ENCODE assay signal across 9 mouse cellular contexts in the genomic region with DNA sequence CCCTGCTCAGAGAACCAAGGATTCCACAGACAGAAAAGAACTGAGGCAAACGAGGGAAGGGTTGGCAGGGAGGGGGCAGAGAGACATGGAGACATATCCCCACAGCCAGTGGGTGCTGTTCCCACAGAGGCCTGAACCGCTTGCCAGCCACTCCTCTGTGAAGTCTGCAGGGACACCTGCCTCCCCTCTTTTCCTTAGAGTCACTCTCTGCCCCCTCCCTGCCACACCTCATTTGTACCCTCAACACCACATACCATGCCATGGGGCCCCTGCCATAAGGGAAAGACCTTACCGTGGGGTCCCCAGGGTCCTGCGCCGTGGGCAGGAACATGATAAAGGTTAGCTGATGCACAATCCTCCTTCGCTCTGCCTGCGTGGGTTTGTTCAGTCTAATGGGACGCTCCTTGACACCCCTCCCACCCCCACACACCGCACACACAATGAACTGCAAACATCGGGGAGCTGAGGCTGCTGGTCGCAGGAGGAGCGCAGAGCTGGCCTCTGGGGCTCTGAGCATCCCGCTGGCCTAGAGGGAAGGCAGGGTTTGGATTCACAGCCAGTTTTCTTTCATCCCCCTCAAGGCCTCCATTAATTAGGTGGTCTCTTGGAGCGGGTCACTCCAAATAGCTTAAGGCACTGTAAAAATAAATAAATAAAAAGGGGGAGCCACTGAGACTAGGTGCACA. TPM values are rescaled to one million over a fixed set of nuclear protein-coding genes. Genes with fewer than 3 reads are reported as not detected.
DNase-seq lines count a peak whose midpoint lies in the region; ATAC-seq and TF ChIP-seq lines count a peak whose summit lies in the region.
"Had no signal": no experiment of that assay in that cellular context is flagged by ENCODE, and none has a peak within 500 bp of the region (broad histone marks: within the 10 kb centered on the region; RNA-seq: fewer than 3 reads in every experiment).

No protein-coding gene starts in this region.

- peak overlapping the region; percentile 93 to 100; a peak in 3 of 4 replicates for H3K27ac ChIP-seq in heart, embryonic 14.5 days (replicated peaks in 1 of 2; ENCODE audit: control insufficient read depth in 1 of 2, insufficient read depth in 1 of 2, low read depth in 2 of 2, low read length in 2 of 2)
- peak overlapping the region; percentile 100 for H3K27ac ChIP-seq in embryonic facial prominence, embryonic 14.5 days (replicated peaks; ENCODE audit: low read depth, low read length)
- H3K27ac ChIP-seq in hindbrain, embryonic 12.5 days, result peak overlapping the region; percentile 97
- peak overlapping the region; percentile 100 for H3K27ac ChIP-seq in midbrain, embryonic 16.5 days (ENCODE audit: low read length)
- H3K27ac ChIP-seq: macrophage had no signal

- TF ChIP-seq POLR2A in lung, adult 2 months (IDR thresholded peaks at IDR 0.05; ENCODE audit: borderline replicate concordance, extremely low read depth, low read depth, low read length), result no peak

- peak overlapping the region; percentile 91 for H3K4me2 ChIP-seq in heart, embryonic 14.5 days (ENCODE audit: low read length)
- peak overlapping the region; percentile 79 for H3K4me2 ChIP-seq in embryonic facial prominence, embryonic 14.5 days (ENCODE audit: low read depth, low read length)
- peak overlapping the region; percentile 88 for H3K4me2 ChIP-seq in hindbrain, embryonic 12.5 days (replicated peaks)
- peak overlapping the region; percentile 97 for H3K4me2 ChIP-seq in midbrain, embryonic 16.5 days (ENCODE audit: low read length)

- peak overlapping the region in 1 of 2 experiments; percentile 70; a peak in 2 of 4 replicates for H3K4me3 ChIP-seq in heart, embryonic 14.5 days (ENCODE audit: control insufficient read depth in 1 of 2, insufficient read depth in 1 of 2, low read depth in 1 of 2, low read length in 2 of 2)
- peak overlapping the region; percentile 70 for H3K4me3 ChIP-seq in embryonic facial prominence, embryonic 14.5 days (ENCODE audit: low read depth, low read length)
- H3K4me3 ChIP-seq in hindbrain, embryonic 12.5 days, result peak overlapping the region; percentile 53
- peak overlapping the region; percentile 62 for H3K4me3 ChIP-seq in midbrain, embryonic 16.5 days (ENCODE audit: low read depth, low read length)
- no peak overlapping the region for H3K4me3 ChIP-seq in lung, adult 2 months (replicated peaks; ENCODE audit: extremely low read depth, low read depth, low read length)

- WGBS in heart, embryonic 14.5 days, result 43% methylated on average over 14 of the region's 14 CpGs
- WGBS in embryonic facial prominence, embryonic 14.5 days, result 21% methylated on average over 14 of the region's 14 CpGs
- WGBS in hindbrain, embryonic 12.5 days, result 12% methylated on average over 14 of the region's 14 CpGs
- WGBS in midbrain, embryonic 16.5 days, result 9% methylated on average over 14 of the region's 14 CpGs
- 62% methylated on average over 14 of the region's 14 CpGs for WGBS in lung, adult 2 months

- peak overlapping the region; percentile 95 for H3K9ac ChIP-seq in heart, embryonic 14.5 days (ENCODE audit: low read length)
- H3K9ac ChIP-seq in embryonic facial prominence, embryonic 14.5 days (ENCODE audit: low read depth, low read length), result peak overlapping the region; percentile 90
- H3K9ac ChIP-seq in hindbrain, embryonic 12.5 days, result peak overlapping the region; percentile 73
- peak overlapping the region; percentile 90 for H3K9ac ChIP-seq in midbrain, embryonic 16.5 days (ENCODE audit: low read depth, low read length)

- H3K4me1 ChIP-seq in heart, embryonic 14.5 days (ENCODE audit: control insufficient read depth in 2 of 2, insufficient read depth in 2 of 2, low read length in 2 of 2), result peaks cover 38 to 50% of the 10 kb centered on the region in 2 experiments
- peaks cover 35% of the 10 kb centered on the region for H3K4me1 ChIP-seq in embryonic facial prominence, embryonic 14.5 days (ENCODE audit: control insufficient read depth, insufficient read depth, low read length)
- peaks cover 61% of the 10 kb centered on the region for H3K4me1 ChIP-seq in hindbrain, embryonic 12.5 days
- peaks cover 41% of the 10 kb centered on the region for H3K4me1 ChIP-seq in midbrain, embryonic 16.5 days (ENCODE audit: control insufficient read depth, insufficient read depth, low read length)
- peaks cover 17% of the 10 kb centered on the region for H3K4me1 ChIP-seq in lung, adult 2 months (ENCODE audit: control insufficient read depth, insufficient read depth, low read length)

- H3K36me3 ChIP-seq in heart, embryonic 14.5 days (ENCODE audit: control insufficient read depth, insufficient read depth, low read length), result no peaks in the 10 kb centered on the region
- H3K36me3 ChIP-seq in embryonic facial prominence, embryonic 14.5 days (ENCODE audit: control insufficient read depth, insufficient read depth, low read length), result no peaks in the 10 kb centered on the region
- no peaks in the 10 kb centered on the region for H3K36me3 ChIP-seq in hindbrain, embryonic 12.5 days
- H3K36me3 ChIP-seq in midbrain, embryonic 16.5 days (ENCODE audit: control insufficient read depth, insufficient read depth, low read length), result no peaks in the 10 kb centered on the region

- TF ChIP-seq CTCF in lung, adult 2 months (IDR thresholded peaks at IDR 0.05; ENCODE audit: insufficient read depth, low read length), result no peak

- no peaks in the 10 kb centered on the region for H3K9me3 ChIP-seq in heart, embryonic 14.5 days (ENCODE audit: control insufficient read depth, low read length)
- H3K9me3 ChIP-seq in embryonic facial prominence, embryonic 14.5 days (ENCODE audit: control insufficient read depth, low read length), result no peaks in the 10 kb centered on the region
- H3K9me3 ChIP-seq in hindbrain, embryonic 12.5 days (replicated peaks), result no peaks in the 10 kb centered on the region
- no peaks in the 10 kb centered on the region for H3K9me3 ChIP-seq in midbrain, embryonic 16.5 days (replicated peaks; ENCODE audit: control insufficient read depth, low read length, poor library complexity, severe bottlenecking)

- ATAC-seq in heart, embryonic 14.5 days (ENCODE audit: insufficient number of reproducible peaks, insufficient read depth, low FRiP score, low read depth), result no peak
- ATAC-seq in embryonic facial prominence, embryonic 14.5 days (ENCODE audit: low read depth), result no peak
- no peak for ATAC-seq in hindbrain, embryonic 12.5 days (ENCODE audit: low FRiP score)
- no peak for ATAC-seq in midbrain, embryonic 16.5 days

- H3K27me3 ChIP-seq in heart, embryonic 14.5 days (ENCODE audit: control insufficient read depth, insufficient read depth, low read length), result no peaks in the 10 kb centered on the region
- H3K27me3 ChIP-seq in embryonic facial prominence, embryonic 14.5 days (replicated peaks; ENCODE audit: control insufficient read depth, insufficient read depth, low read length), result no peaks in the 10 kb centered on the region
- H3K27me3 ChIP-seq in hindbrain, embryonic 12.5 days, result peaks cover 4% of the 10 kb centered on the region; the same call in 1 of the 2 replicates
- H3K27me3 ChIP-seq in midbrain, embryonic 16.5 days (ENCODE audit: control insufficient read depth, insufficient read depth, low read depth, low read length), result no peaks in the 10 kb centered on the region

- DNase-seq in heart, adult 9 months (ENCODE audit: low spot score in 2 of 2), result no peak
- DNase-seq in embryonic facial prominence, embryonic 14.5 days (ENCODE audit: low spot score), result no peak
- no peak for DNase-seq in urinary bladder, postnatal 36 days (ENCODE audit: low spot score in 2 of 2)
- DNase-seq in lung, adult 2 months, result no peak
- DNase-seq in cerebellum, adult 18-20 months, result no peak

RNA-seq across cellular contexts. Expression of a gene that starts 18.1 kb away (rescaled TPM):
- polyA plus RNA-seq in heart, embryonic 14.5 days (2014; fragmentation: Nextera tagmentation; extraction: Ambion mirVana), result 71.0 and 78.4 TPM in 2 replicates
- polyA plus RNA-seq in embryonic facial prominence, embryonic 14.5 days (2014; fragmentation: Nextera tagmentation; extraction: Ambion mirVana), result 48.9 and 54.7 TPM in 2 replicates
- 78.4 and 83.2 TPM in 2 replicates for polyA plus RNA-seq in hindbrain, embryonic 12.5 days (2016; fragmentation: Nextera tagmentation; extraction: Ambion mirVana)
- 173 and 192 TPM in 2 replicates for polyA plus RNA-seq in midbrain, embryonic 16.5 days (2015; fragmentation: Nextera tagmentation; extraction: Ambion mirVana)
- polyA plus RNA-seq in lung, adult 2 months (2012; rRNA removed), result 21.3 and 22.2 TPM in 2 replicates

RNA-seq across cellular contexts. Expression of a gene that starts 19.6 kb away (rescaled TPM):
- polyA plus RNA-seq in heart, embryonic 14.5 days (2014; fragmentation: Nextera tagmentation; extraction: Ambion mirVana), result 8.6 and 8.9 TPM in 2 replicates
- 21.2 and 23.4 TPM in 2 replicates for polyA plus RNA-seq in embryonic facial prominence, embryonic 14.5 days (2014; fragmentation: Nextera tagmentation; extraction: Ambion mirVana)
- polyA plus RNA-seq in hindbrain, embryonic 12.5 days (2016; fragmentation: Nextera tagmentation; extraction: Ambion mirVana), result 22.3 and 23.1 TPM in 2 replicates
- 16.6 and 23.3 TPM in 2 replicates for polyA plus RNA-seq in midbrain, embryonic 16.5 days (2015; fragmentation: Nextera tagmentation; extraction: Ambion mirVana)
- 39.3 and 47.2 TPM in 2 replicates for polyA plus RNA-seq in lung, adult 2 months (2012; rRNA removed)

RNA-seq across cellular contexts. Expression of a gene that starts 28.9 kb away (rescaled TPM):
- polyA plus RNA-seq in heart, embryonic 14.5 days (2014; fragmentation: Nextera tagmentation; extraction: Ambion mirVana), result 57.4 and 60.8 TPM in 2 replicates
- polyA plus RNA-seq in embryonic facial prominence, embryonic 14.5 days (2014; fragmentation: Nextera tagmentation; extraction: Ambion mirVana), result 83.7 and 96.3 TPM in 2 replicates
- polyA plus RNA-seq in hindbrain, embryonic 12.5 days (2016; fragmentation: Nextera tagmentation; extraction: Ambion mirVana), result 108 and 110 TPM in 2 replicates
- polyA plus RNA-seq in midbrain, embryonic 16.5 days (2015; fragmentation: Nextera tagmentation; extraction: Ambion mirVana), result 78.0 and 85.0 TPM in 2 replicates
- 43.6 and 48.7 TPM in 2 replicates for polyA plus RNA-seq in lung, adult 2 months (2012; rRNA removed)

RNA-seq across cellular contexts. Expression of a gene that starts 49.5 kb away (rescaled TPM):
- polyA plus RNA-seq in heart, embryonic 14.5 days (2014; fragmentation: Nextera tagmentation; extraction: Ambion mirVana), result not detected in 2 replicates
- polyA plus RNA-seq in embryonic facial prominence, embryonic 14.5 days (2014; fragmentation: Nextera tagmentation; extraction: Ambion mirVana), result not detected in 2 replicates
- polyA plus RNA-seq in hindbrain, embryonic 12.5 days (2016; fragmentation: Nextera tagmentation; extraction: Ambion mirVana), result not detected in 2 replicates
- polyA plus RNA-seq in midbrain, embryonic 16.5 days (2015; fragmentation: Nextera tagmentation; extraction: Ambion mirVana), result 0.08 TPM in 1 of 2 replicates, not detected in the other
- polyA plus RNA-seq in lung, adult 2 months (2012; rRNA removed), result not detected in 2 replicates
- polyA plus RNA-seq: macrophage had no signal
